Mouse (Mus musculus) heart, embryonic 15.5 days (tissue): ENCODE data around the gene Amph. TPM values are rescaled to one million over a fixed set of nuclear protein-coding genes. Genes with fewer than 3 reads are reported as not detected.

ENCODE experiments used
- ATAC-seq: fragments of 200-750 bp; cut with Nextera tagmentation; replicated peaks from 2 replicates; pipeline ENCODE4 v1.8.0; 2017; ENCODE audit warnings: low read depth, moderate TSS enrichment; ENCODE audit not compliant: insufficient number of reproducible peaks, insufficient read depth, low FRiP score
- H3K27ac ChIP-seq: fragments of 300-500 bp; sonication (generic); 2 replicates; pipeline ENCODE4 v1.5.1; 2015; ENCODE audit warnings: mild to moderate bottlenecking, inconsistent platforms
- H3K27me3 ChIP-seq: fragments of 300-500 bp; sonication (generic); 2 replicates; pipeline ENCODE4 v1.6.1; 2015; ENCODE audit warnings: inconsistent platforms
- H3K36me3 ChIP-seq: fragments of 300-500 bp; sonication (generic); 2 replicates; pipeline ENCODE4 v1.6.1; 2015; ENCODE audit warnings: mild to moderate bottlenecking, inconsistent platforms
- H3K4me1 ChIP-seq: fragments of 300-500 bp; sonication (generic); replicated peaks from 2 replicates; pipeline ENCODE4 v1.6.1; 2015; ENCODE audit warnings: inconsistent platforms
- H3K4me2 ChIP-seq: fragments of 300-500 bp; sonication (generic); 2 replicates; pipeline ENCODE4 v1.6.1; 2015; ENCODE audit warnings: inconsistent platforms, mild to moderate bottlenecking, moderate library complexity
- H3K4me3 ChIP-seq: fragments of 300-500 bp; sonication (generic); 2 replicates; pipeline ENCODE4 v1.5.1; 2015; ENCODE audit warnings: mild to moderate bottlenecking, inconsistent platforms
- H3K9ac ChIP-seq: fragments of 300-500 bp; sonication (generic); 2 replicates; pipeline ENCODE4 v1.6.1; 2015; ENCODE audit warnings: mild to moderate bottlenecking, inconsistent platforms
- H3K9me3 ChIP-seq: fragments of 300-500 bp; sonication (generic); replicated peaks from 2 replicates; pipeline ENCODE4 v1.6.1; 2016; ENCODE audit warnings: inconsistent platforms
- WGBS: fragments of 180-500 bp; shearing (Covaris S2); methylation state at CpG from one replicate; pipeline ENCODE4 v1.1.7; 2015; ENCODE audit warnings: mixed read lengths; 5-methylcytosine and 5-hydroxymethylcytosine counted together
- polyA plus RNA-seq: library from polyadenylated mRNA; unstranded; fragments of >200 nt; fragmentation: Nextera tagmentation; extraction: Ambion mirVana; gene quantifications from 2 replicates; pipeline ENCODE4 v1.2.1, GENCODE M21; 2015

The Amph gene
- polyA plus RNA-seq, 1 experiment from 2014 or later: 0.33 TPM

DNA sequence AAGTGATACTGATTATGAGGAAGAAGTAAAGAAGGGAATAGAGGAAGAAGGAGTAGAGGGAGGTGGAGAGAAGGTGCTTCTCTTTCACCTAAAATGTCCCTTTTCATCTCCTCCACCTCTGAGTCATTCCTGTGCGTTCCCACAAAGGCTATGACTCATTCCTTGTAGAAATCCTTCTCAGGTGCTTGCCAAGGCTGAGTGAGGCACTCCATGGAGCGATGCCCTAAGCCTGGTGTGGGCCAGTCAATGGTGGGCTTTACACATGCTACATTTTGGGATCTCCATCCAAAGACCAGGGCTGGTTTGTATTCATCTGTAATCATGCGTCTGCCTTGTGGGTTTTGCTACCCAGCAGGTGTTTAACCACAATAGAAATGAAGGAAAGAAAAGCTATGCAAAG is 78.9 kb downstream of the Amph start:
- Histone ChIP-seq H3K4me3 (no peak overlapping the region), H3K9ac (no peak overlapping the region), H3K9me3 (no peaks in the 10 kb centered on the region), H3K27ac (no peak overlapping the region), H3K4me1 (no peaks in the 10 kb centered on the region), H3K4me2 (no peak overlapping the region), H3K36me3 (no peaks in the 10 kb centered on the region), H3K27me3 (no peaks in the 10 kb centered on the region)
- 76% methylated on average over 3 of the region's 3 CpGs for WGBS
- ATAC-seq: no peak

DNA sequence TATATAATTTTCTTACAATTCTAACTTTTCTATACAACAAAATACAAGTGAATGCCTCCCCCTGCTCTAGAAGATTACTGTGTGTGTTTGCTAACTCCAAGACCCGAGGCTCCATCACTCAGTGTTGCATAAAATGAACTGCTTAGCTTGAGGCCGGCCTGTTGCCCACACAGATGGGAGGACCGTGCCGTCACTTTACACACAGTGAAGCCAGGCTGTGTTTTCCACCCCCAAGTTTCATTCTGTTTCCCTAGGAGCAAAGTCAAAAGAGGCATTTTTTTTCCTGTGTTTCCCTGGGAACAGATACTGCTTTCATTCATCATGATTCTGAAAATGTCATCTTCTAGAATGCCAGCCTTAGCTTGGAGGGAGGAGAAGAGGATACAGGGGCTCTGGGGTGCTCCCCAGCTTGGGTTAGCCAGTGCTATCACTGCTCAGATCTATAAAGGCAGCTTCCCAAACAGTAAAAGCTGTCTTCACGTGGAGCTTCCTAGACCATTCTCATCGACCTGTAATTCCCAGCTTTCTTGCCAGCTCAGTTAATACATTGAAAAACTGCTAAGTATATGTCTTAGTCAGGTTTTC is 79.9 kb downstream of the Amph start:
- ATAC-seq: no peak
- H3K9ac ChIP-seq: no peak overlapping the region
- H3K36me3 ChIP-seq: no peaks in the 10 kb centered on the region
- H3K27ac ChIP-seq: no peak overlapping the region
- H3K4me2 ChIP-seq: no peak overlapping the region
- no peaks in the 10 kb centered on the region for H3K4me1 ChIP-seq
- no peaks in the 10 kb centered on the region for H3K9me3 ChIP-seq
- 72% methylated on average over 6 of the region's 6 CpGs for WGBS
- no peaks in the 10 kb centered on the region for H3K27me3 ChIP-seq
- no peak overlapping the region for H3K4me3 ChIP-seq

DNA sequence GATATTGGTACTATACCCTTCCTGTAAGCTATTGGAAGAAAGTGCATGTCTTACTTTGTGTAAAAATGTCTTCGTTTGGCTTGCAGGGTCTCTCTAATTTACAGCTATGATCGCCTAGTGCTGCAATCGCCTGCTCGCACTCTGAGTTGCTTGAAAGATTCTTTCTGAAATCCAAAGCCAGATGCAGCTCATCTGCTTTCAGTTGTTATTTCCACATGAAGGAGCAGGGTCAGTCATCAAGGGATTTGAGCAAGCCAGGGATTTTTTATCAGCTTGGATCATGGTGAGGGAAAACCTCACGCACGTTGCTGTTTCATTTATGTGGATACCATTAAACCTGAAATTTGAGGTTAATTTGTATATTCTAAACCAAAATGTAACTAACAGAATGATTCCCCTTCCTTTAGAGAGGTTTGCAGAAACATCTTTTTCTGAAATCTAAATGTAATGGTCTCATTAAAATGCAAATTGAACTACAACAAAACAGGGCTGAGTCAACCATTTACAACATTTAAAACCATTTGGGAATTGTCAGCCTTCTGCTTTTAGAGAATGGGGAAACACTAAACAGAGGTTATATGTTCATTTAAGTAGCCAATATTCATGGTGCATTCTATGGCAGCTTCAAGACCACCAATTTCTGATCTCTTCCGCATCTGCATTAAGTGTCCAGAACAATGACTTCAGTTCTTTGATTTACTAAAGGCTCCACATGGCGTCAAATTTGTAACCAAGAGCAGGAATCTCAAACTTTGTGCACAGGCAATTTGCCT is 84.1 kb downstream of the Amph start:
- WGBS: 82% methylated on average over 8 of the region's 8 CpGs
- H3K4me2 ChIP-seq: no peak overlapping the region
- H3K4me3 ChIP-seq: no peak overlapping the region
- H3K27ac ChIP-seq: no peak overlapping the region
- no peaks in the 10 kb centered on the region for H3K9me3 ChIP-seq
- H3K36me3 ChIP-seq: no peaks in the 10 kb centered on the region
- no peak for ATAC-seq
- H3K9ac ChIP-seq: no peak overlapping the region
- H3K27me3 ChIP-seq: no peaks in the 10 kb centered on the region
- H3K4me1 ChIP-seq: no peaks in the 10 kb centered on the region

DNA sequence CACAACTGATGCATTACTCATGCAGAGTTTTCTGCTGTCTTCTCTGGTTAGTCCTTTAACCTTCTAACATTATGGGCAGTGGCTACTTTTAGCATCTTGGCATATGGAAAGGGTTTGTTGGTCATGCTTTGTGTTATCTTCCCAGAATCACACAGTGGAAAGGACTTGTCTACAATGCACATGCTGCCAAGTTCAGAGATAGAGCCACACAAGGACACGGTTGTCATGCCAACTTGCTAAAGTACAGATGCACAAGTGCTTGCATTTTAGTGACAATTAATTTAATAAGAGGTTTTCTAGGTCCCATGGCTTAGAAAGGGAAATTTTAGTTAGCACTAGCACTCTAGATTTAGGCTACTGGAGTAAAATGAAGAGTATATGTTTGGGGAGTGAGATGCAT is 104.1 kb downstream of the Amph start:
- Histone ChIP-seq H3K36me3 (no peaks in the 10 kb centered on the region), H3K9ac (no peak overlapping the region), H3K27ac (no peak overlapping the region), H3K4me3 (no peak overlapping the region), H3K27me3 (no peaks in the 10 kb centered on the region), H3K4me2 (no peak overlapping the region), H3K4me1 (no peaks in the 10 kb centered on the region), H3K9me3 (no peaks in the 10 kb centered on the region)
- ATAC-seq: no peak
- 56% methylated on average over 1 of the region's 1 CpGs for WGBS

DNA sequence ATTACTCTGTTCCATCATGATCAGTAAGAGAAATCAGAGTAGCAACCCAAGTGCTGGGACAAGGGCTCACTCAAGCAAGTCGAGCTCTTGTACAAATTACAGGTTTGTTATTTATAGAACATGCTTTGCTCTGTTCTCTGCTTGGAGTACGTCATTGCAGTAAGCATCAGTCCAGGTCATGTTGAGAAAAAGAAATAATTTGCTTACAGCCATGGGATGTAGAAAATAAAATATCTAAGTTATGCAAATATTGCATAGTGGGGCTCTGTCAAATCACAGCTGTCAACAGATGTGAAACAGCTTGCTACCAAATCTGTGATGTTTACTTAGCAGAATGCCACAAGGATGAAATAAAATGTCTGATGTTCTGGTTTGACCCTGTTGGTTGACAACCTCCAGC is 106.5 kb downstream of the Amph start:
- no peaks in the 10 kb centered on the region for H3K27me3 ChIP-seq
- H3K27ac ChIP-seq: no peak overlapping the region
- H3K4me1 ChIP-seq: no peaks in the 10 kb centered on the region
- H3K9me3 ChIP-seq: no peaks in the 10 kb centered on the region
- H3K4me3 ChIP-seq: no peak overlapping the region
- no peaks in the 10 kb centered on the region for H3K36me3 ChIP-seq
- no peak for ATAC-seq
- no peak overlapping the region for H3K9ac ChIP-seq
- H3K4me2 ChIP-seq: no peak overlapping the region
- 37% methylated on average over 2 of the region's 2 CpGs for WGBS

DNA sequence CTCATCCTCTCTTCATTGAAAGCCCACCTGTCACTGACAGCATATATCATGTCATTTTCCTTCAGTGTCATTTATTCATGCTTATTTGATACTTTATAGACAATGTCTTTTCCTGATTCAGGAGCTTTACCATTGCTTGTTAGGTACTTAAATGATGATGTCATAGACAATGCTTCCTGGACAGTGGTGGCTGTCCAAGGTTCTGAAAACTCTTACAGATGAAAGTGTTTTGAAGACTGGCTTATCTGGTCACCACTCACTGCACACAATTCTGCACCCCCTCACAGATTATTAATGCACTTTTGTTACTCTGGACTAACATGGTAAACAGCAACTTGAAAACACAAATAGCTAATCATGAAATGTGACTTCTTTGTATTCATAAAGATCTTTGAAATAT is 124.3 kb downstream of the Amph start:
- no peak overlapping the region for H3K4me2 ChIP-seq
- H3K9me3 ChIP-seq: no peaks in the 10 kb centered on the region
- no peak overlapping the region for H3K9ac ChIP-seq
- no peak for ATAC-seq
- H3K4me3 ChIP-seq: no peak overlapping the region
- no peaks in the 10 kb centered on the region for H3K36me3 ChIP-seq
- no peaks in the 10 kb centered on the region for H3K4me1 ChIP-seq
- H3K27ac ChIP-seq: no peak overlapping the region
- no peaks in the 10 kb centered on the region for H3K27me3 ChIP-seq

DNA sequence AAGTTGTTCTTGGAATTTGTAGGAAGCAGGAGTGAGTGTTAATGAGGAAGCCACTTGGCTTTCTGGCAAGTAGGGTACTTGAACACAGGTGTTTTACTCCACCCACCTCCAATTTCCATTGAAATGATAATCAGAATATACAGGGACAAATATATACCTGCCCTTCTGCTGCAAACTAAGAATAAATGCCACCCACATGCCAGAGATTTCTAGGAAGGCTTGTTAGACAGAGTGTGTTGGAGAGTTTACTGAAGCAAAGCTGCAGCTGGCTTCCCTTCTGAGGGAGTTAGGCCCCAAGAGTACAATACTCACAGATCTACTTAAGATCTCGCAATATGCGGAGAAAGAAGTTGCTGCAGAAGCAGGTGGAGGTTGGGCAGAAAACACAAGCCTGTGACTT is 129.4 kb downstream of the Amph start:
- Histone ChIP-seq H3K4me2 (no peak overlapping the region), H3K27me3 (no peaks in the 10 kb centered on the region), H3K9me3 (no peaks in the 10 kb centered on the region), H3K9ac (no peak overlapping the region), H3K4me1 (no peaks in the 10 kb centered on the region), H3K36me3 (no peaks in the 10 kb centered on the region), H3K27ac (no peak overlapping the region), H3K4me3 (no peak overlapping the region)
- 86% methylated on average over 2 of the region's 2 CpGs for WGBS
- ATAC-seq: no peak

DNA sequence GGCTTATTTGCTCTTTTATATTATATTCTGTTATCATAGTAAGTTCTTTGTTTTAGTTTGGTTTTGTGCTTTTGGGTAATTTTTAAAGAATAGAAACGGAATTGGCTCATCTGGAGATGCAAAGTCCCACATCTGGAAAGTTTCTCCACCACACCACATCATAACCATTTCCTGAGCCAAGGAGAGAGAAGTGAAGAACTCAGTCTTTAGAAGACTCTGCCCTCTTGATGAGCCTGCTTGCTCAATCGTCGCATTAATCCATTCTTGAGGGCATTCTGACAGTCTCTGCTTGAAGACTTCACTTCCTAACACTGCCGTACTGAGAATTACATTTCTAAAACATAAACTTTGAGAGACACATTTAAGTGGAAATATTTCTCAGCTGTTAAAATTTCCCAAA is 133.9 kb downstream of the Amph start:
- no peak overlapping the region for H3K9ac ChIP-seq
- no peaks in the 10 kb centered on the region for H3K9me3 ChIP-seq
- H3K27me3 ChIP-seq: no peaks in the 10 kb centered on the region
- H3K27ac ChIP-seq: no peak overlapping the region
- no peaks in the 10 kb centered on the region for H3K4me1 ChIP-seq
- H3K4me2 ChIP-seq: no peak overlapping the region
- ATAC-seq: no peak
- H3K36me3 ChIP-seq: no peaks in the 10 kb centered on the region
- WGBS: 71% methylated on average over 4 of the region's 4 CpGs
- H3K4me3 ChIP-seq: no peak overlapping the region

DNA sequence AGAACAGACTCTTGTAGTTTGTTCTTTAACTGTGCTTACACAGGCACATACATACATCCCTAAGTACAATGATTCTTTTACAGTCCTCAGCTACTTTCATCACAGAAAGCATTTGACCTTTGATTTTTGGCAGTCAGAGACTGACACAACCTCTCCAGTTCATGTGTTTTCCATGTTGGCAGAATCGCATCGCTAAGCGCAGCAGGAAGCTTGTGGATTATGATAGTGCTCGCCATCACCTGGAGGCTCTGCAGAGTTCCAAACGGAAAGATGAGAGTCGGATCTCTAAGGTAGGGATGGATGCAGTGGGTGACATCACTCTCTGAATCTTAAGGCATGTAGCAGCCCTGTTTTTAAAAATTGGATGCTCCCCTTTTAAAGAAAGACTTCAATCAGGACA is 146.6 kb downstream of the Amph start:
- Histone ChIP-seq H3K9ac (no peak overlapping the region), H3K36me3 (no peaks in the 10 kb centered on the region), H3K4me3 (no peak overlapping the region), H3K4me1 (no peaks in the 10 kb centered on the region), H3K9me3 (no peaks in the 10 kb centered on the region), H3K4me2 (no peak overlapping the region), H3K27ac (no peak overlapping the region), H3K27me3 (no peaks in the 10 kb centered on the region)
- ATAC-seq: no peak
- WGBS: 77% methylated on average over 6 of the region's 6 CpGs

DNA sequence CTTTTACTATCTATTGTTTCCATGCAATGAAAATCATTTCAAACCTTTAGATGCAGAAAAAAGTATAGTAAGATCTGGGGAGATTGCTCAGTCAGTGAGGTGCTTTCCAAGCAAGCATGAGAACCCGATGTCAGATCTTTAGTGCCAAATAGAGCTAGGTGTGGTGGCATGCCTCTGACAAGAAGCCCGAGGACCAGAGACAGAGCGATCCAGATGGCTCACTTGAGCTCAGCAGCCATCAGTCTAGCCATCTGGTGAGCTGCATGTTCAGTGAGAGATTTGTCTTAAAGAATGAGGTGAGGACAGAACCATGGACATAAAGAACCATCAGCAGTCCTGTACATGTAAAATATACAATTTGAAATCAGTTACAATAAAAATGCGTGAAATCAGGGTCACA is 149.1 kb downstream of the Amph start:
- no peak for ATAC-seq
- WGBS: 76% methylated on average over 4 of the region's 4 CpGs
- Histone ChIP-seq H3K4me2 (no peak overlapping the region), H3K4me1 (no peaks in the 10 kb centered on the region), H3K9me3 (no peaks in the 10 kb centered on the region), H3K27ac (no peak overlapping the region), H3K4me3 (no peak overlapping the region), H3K27me3 (no peaks in the 10 kb centered on the region), H3K36me3 (no peaks in the 10 kb centered on the region), H3K9ac (no peak overlapping the region)

DNA sequence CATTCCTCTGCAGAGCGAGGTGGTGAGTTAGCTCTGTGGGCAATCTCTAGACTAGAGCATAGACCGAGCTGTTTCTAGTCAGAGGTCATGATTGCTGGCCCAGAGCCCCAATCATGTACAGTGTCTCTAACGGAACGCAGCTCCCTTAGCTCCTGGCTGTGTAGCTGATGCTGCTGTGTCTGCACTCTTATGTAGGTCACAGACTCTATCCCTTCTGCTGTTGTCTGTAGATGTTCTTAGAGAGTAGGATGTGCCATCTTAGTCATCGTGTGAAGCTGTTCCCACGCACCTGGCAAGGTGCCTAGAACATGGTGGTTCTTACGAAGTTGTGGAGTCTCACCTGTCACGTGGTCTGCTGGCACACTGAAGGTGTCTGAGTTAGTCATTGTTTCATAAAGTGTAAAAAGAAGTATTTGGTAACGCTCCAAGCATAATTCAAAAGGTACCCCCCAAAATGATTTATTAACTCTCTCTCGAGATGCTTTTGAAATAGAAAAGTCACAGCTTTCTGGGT is 153.9 kb downstream of the Amph start:
- H3K4me3 ChIP-seq: no peak overlapping the region
- whole genome bisulfite sequencing: 82% methylated on average over 10 of the region's 10 CpGs

DNA sequence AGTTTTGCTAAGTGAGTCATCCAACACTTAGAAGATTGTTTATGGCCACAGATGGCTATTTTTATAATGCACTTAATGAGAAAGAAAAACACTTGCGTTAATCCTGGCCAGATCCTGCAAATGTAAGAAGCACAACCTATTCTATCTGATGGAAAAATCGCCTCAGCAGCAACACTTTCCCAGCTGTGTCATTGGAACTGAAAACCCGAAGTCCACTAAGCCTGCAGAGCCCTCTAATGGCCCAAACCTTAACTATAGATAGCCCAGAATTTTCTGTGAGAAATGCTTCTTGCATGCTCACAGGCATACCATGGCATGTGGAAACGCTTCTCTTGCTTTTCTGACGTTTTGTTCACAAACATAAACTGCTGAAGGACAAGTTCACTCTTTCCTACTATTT is 158.4 kb downstream of the Amph start:
- H3K4me1 ChIP-seq: no peaks in the 10 kb centered on the region
- no peak overlapping the region for H3K4me3 ChIP-seq
- H3K27ac ChIP-seq: no peak overlapping the region
- H3K4me2 ChIP-seq: no peak overlapping the region
- H3K9ac ChIP-seq: no peak overlapping the region
- 35% methylated on average over 5 of the region's 5 CpGs for WGBS
- ATAC-seq: no peak
- H3K27me3 ChIP-seq: no peaks in the 10 kb centered on the region
- H3K36me3 ChIP-seq: no peaks in the 10 kb centered on the region
- no peaks in the 10 kb centered on the region for H3K9me3 ChIP-seq

More for the DNA sequence above, 153.9 kb downstream of the Amph start:
- H3K27ac ChIP-seq: no peak overlapping the region
- no peaks in the 10 kb centered on the region for H3K4me1 ChIP-seq
- no peaks in the 10 kb centered on the region for H3K9me3 ChIP-seq
- H3K27me3 ChIP-seq: no peaks in the 10 kb centered on the region
- H3K9ac ChIP-seq: no peak overlapping the region
- H3K36me3 ChIP-seq: no peaks in the 10 kb centered on the region
- ATAC-seq: no peak
- no peak overlapping the region for H3K4me2 ChIP-seq
